Mouse (Mus musculus) thymus, postnatal 0 days (tissue): ENCODE data around the gene Olfr1264. TPM values are rescaled to one million over a fixed set of nuclear protein-coding genes. Genes with fewer than 3 reads are reported as not detected.

Experiments
- DNase-seq: peaks from one replicate; pipeline ENCODE4 v3.0.0-alpha.2; 2015; ENCODE audit warnings: low spot score
- polyA plus RNA-seq: library from polyadenylated mRNA; unstranded; fragments of >200 nt; fragmentation: Nextera tagmentation; extraction: Ambion mirVana; gene quantifications from 2 replicates; pipeline ENCODE4 v1.2.1, GENCODE M21; 2015

The Olfr1264 gene
- not detected in 2 replicates for polyA plus RNA-seq

DNA sequence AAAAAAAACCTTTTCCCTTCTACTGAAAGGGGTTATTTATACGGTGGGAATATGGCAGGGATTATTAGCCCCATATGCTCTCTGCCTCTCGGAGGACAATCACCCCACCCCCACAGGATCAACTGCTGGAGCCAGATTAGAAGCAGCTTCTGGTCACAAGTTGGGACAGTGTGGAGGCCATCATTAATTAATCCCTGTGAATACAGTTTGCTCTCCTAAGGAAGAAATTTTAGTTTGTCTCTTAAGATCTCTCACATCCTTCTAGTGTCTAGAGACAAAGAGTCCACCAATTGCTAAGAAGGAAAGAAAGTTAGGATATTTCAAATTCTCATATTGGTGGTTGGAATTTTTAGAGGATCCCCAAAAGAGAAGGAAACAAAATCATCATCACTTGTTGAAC, at the start of gene Olfr1264:
TSS of gene Olfr1264 (minus strand) at position 101 of the 400 bp plus-strand sequence.
- DNase-seq: no peak

DNA sequence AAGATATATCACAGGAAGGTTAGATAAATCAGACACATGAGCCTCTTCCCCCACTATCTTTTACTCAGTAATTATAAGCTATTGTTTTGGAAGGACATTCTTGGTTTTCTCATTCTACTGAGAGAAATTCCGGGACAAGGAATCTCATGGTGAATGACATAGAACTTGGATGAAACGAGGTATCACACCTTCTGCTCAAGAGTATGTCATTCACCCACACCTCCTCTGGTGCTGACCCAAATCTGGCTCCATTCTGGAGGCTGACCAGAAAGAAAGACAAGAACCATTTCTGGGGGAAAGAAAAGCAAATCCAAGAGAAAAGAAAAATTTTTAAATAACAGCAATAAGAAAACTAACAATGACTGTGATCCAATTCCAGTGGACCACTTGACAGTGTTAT, 44.7 kb upstream of the Olfr1264 start:
- no peak for DNase-seq

DNA sequence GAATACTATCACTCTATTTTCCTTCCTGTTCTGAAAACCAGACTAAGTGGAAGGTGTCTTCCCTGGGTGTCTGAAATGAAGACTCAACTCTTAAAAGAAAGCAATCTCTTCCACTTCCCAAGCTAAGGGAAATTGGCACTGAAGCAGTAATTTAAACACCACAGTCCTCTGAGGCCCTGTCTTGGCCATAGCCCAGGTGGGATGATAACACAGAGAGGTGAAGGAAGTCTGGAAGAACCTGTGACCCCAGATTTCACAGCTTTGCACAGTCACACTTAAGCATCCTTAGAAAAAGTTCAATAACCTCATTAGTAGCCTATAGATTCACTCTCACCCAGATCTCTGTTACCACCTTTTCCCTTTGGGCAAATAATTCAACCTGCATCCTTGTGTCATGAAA, 38.1 kb upstream of the Olfr1264 start, which contains the start of gene Olfr140:
TSS of gene Olfr140 (minus strand) at position 101 of the 400 bp plus-strand sequence.
- no peak for DNase-seq

DNA sequence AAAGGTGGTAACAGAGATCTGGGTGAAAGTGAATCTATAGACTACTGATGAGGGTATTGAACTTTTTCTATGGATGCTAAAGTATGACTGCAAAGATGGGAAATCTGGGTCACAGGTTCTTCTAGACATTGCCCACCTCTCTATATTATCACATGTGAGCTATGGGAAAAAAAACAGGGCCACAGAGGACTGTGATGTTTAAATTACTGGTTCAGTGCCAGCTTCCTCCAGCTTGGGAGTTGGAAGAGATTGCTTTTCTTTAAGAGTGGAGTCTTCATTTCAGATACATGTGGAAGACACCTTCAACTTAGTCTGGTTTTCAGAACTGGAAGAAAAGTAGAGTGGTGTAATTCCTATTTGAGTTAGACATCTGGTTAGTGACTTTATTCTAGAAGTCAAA, 9.7 kb upstream of the Olfr1264 start, which contains the start of gene Olfr1265:
TSS of gene Olfr1265 (plus strand) at position 301 of the 400 bp plus-strand sequence.
- DNase-seq: no peak

- no peak for DNase-seq
Observed at GRCm38 (mm10) chr2:90011831-90012230, 13.5 kb downstream of the Olfr1264 start, which contains the start of gene Olfr1263. Gene Olfr1263, plus strand, starts transcription at chr2:90012131.

DNA sequence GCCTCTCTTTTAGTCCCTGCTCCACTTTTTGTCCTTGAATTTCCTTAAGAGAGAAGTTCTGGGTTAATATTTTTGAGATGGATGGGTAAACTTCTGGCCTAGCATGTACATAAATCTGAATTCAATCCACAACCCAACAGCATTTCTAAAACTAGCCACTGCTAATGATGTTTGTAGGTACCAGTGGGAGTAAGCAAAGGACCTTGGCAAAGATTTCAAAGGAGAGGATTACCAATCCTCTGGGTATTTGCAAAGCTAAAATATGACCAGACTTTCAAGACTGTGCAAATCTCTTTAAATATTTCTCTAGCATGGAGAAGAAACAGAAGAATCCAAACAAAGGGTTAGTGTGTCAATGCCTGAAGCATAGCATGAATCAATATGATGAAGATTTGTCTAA, 25.5 kb downstream of the Olfr1264 start, which contains the start of gene Olfr1262:
TSS of gene Olfr1262 (plus strand) at position 301 of the 400 bp plus-strand sequence.
- no peak for DNase-seq

- DNase-seq: no peak
Observed at GRCm38 (mm10) chr2:89990921-89991320, 34.5 kb downstream of the Olfr1264 start, which contains the start of gene Olfr1261. Gene Olfr1261, plus strand, starts transcription at chr2:89991221.

GRCm38 (mm10) chr2:89977709-89978108, 47.7 kb downstream of the Olfr1264 start:
- no peak for DNase-seq

GRCm38 (mm10) chr2:89974184-89974583, 51.2 kb downstream of the Olfr1264 start, which contains the start of gene Olfr1260:
Gene Olfr1260, plus strand, starts transcription at chr2:89974340.
- no peak for DNase-seq

Other genes starting within 250 kb of the Olfr1264 start
- not detected in 2 replicates for gene Olfr1254, start 232.0 kb downstream of the Olfr1264 start, polyA plus RNA-seq
- gene Olfr1255, start 213.5 kb downstream of the Olfr1264 start, polyA plus RNA-seq: not detected in 2 replicates
- not detected in 2 replicates for gene Olfr1256, start 184.0 kb downstream of the Olfr1264 start, polyA plus RNA-seq
- gene Olfr48, start 177.4 kb downstream of the Olfr1264 start, polyA plus RNA-seq: not detected in 2 replicates
- not detected in 2 replicates for gene Olfr1257, start 147.1 kb downstream of the Olfr1264 start, polyA plus RNA-seq
- gene Olfr1258, start 98.3 kb downstream of the Olfr1264 start, polyA plus RNA-seq: not detected in 2 replicates
- gene Olfr1259, start 76.9 kb downstream of the Olfr1264 start, polyA plus RNA-seq: not detected in 2 replicates
- not detected in 2 replicates for gene Olfr1260, start 51.2 kb downstream of the Olfr1264 start, polyA plus RNA-seq
- not detected in 2 replicates for gene Olfr1261, start 34.4 kb downstream of the Olfr1264 start, polyA plus RNA-seq
- gene Olfr1262, start 25.4 kb downstream of the Olfr1264 start, polyA plus RNA-seq: not detected in 2 replicates
- gene Olfr1263, start 13.4 kb downstream of the Olfr1264 start, polyA plus RNA-seq: not detected in 2 replicates
- not detected in 2 replicates for gene Olfr1265, start 9.8 kb upstream of the Olfr1264 start, polyA plus RNA-seq
- gene Olfr140, start 38.0 kb upstream of the Olfr1264 start, polyA plus RNA-seq: not detected in 2 replicates
- gene Olfr1269, start 95.8 kb upstream of the Olfr1264 start, polyA plus RNA-seq: not detected in 2 replicates
- gene Olfr32, start 116.7 kb upstream of the Olfr1264 start, polyA plus RNA-seq: not detected in 2 replicates
- not detected in 2 replicates for gene Olfr1270, start 127.5 kb upstream of the Olfr1264 start, polyA plus RNA-seq
- gene Olfr1506, start 198.9 kb upstream of the Olfr1264 start, polyA plus RNA-seq: not detected in 2 replicates
- gene Olfr142, start 232.0 kb upstream of the Olfr1264 start, polyA plus RNA-seq: not detected in 2 replicates
- not detected in 2 replicates for gene Olfr1271, start 245.5 kb upstream of the Olfr1264 start, polyA plus RNA-seq